Mouse (Mus musculus): ENCODE measurements at regions not wholly inside any gene's neighbourhood (a gene's known extent, or its start where the extent isn't known, plus 50 kb on each side); places are given as distances from the start of the nearest gene placed in this dataset.

- in situ Hi-C loops (cut with MboI, MseI): loop anchor here (10.0 to 25.0 kb wide), 2 partner anchors 653 to 1345 kb away; partner anchors contain the start of genes Gm9040 (in 1 of the 2), Gm9044 (in 1 of the 2), Gm9045 (in 1 of the 2) and Gm9046 (in 1 of the 2)
These were observed 119.8 kb upstream of the Dyrk2 start for GRCm38 (mm10) chr10:118989812-118990211.

DNA sequence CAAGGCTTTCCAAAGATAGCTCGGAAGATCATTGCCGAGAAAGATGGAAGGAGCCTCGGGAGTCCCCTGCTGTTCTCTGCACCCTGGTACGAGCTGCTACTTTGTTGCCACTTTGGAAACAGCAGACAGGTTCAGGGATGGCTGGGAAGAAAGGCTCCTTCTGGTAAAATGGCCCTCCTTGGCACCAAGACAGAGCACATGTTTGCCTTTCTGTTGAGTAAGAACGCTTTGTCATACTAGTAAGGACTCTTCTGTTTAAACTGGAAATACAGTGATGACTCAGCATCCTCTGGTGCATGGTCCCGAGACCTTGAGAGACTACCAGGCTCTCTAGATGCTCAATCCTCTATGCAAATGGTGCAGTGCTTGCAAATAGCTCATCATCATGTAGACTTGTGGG is 118.2 kb upstream of the Dyrk2 start:
- in situ Hi-C loops (cut with MboI, MseI): loop anchor here (10.0 to 25.0 kb wide), 2 partner anchors 651 to 1347 kb away; partner anchors contain the start of genes Gm9040 (in 1 of the 2), Gm9044 (in 1 of the 2), Gm9045 (in 1 of the 2) and Gm9046 (in 1 of the 2)

- in situ Hi-C loops (cut with MboI, MseI): loop anchor here (10.0 to 25.0 kb wide), 2 partner anchors 647 to 1350 kb away; partner anchors contain the start of genes Gm9040 (in 1 of the 2), Gm9044 (in 1 of the 2), Gm9045 (in 1 of the 2) and Gm9046 (in 1 of the 2)
These were observed 114.6 kb upstream of the Dyrk2 start for GRCm38 (mm10) chr10:118984580-118984979.

DNA sequence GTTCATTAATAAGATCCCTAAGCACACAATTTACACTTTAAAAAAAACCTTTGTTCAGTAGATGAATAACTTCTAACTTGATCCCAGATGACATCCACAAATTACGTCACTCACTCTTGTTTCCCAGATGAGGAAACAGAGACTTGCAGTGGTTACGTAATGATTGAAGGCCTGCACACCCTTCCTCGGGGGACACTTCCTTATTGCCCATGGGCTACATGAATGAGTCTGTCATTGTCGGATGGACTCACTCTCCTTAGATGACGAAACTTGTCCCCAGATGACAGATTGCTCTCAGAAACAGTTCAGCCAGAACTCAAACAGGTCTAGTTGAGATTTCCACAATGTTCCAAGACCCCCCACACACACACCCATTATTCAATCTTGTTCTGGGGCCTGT is 111.4 kb upstream of the Dyrk2 start:
- in situ Hi-C loops (cut with MboI, MseI): loop anchor here (10.0 to 25.0 kb wide), 2 partner anchors 644 to 1353 kb away; partner anchors contain the start of genes Gm9040 (in 1 of the 2), Gm9044 (in 1 of the 2), Gm9045 (in 1 of the 2) and Gm9046 (in 1 of the 2)

DNA sequence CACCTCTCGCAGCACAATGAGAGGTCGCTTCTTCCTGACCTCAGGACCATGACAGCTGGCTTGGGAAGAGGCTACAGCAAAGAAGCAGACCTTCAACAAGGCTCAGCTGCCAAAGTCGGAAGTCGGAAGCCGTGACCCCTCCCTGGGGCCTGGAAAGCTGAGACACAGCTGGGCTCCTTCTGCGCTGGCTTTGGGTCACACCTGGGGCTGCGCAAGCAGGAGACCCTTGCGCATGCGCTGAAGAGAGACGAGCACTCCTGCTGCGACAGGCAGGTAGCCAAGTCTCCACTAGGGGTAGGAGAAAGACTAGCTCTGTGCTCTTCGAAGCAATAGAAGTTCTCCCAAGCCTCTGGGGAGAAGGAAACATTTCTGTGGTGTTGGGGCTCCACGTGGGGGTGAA is 109.3 kb upstream of the Dyrk2 start:
- in situ Hi-C loops (cut with MboI, MseI): loop anchor here in 1 of 2 experiments (10.0 to 25.0 kb wide), 2 partner anchors 185 to 642 kb away; partner anchors contain the start of genes Gm9040, Gm9044, Gm9045 and Gm9046

- in situ Hi-C loops (cut with MboI, MseI): loop anchor here in 1 of 2 experiments (10.0 to 25.0 kb wide), 2 partner anchors 183 to 641 kb away; partner anchors contain the start of genes Gm9040, Gm9044, Gm9045 and Gm9046
These were observed 108.3 kb upstream of the Dyrk2 start for GRCm38 (mm10) chr10:118978181-118978743.

DNA sequence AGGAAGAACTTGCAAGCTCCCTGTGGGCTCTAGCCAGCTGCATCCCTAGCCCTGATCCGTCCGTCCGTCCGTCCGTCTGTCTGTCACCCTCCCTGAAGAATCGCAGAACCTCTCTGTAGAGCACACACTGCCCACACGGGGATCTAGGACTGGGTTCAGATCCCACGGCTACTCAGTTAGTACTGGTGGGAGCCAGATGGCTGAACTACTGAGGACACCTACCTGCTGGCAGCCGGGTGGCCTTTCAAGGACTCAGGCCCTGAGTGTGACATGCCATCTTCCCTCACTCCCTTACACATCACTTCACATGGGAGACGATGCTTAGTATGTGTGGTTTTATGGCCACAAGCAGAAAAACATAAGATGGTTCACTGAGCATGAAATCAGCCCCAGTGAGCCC is 106.4 kb upstream of the Dyrk2 start:
- in situ Hi-C loops (cut with MboI, MseI): loop anchor here in 1 of 2 experiments (10.0 to 25.0 kb wide), 2 partner anchors 182 to 639 kb away; partner anchors contain the start of genes Gm9040, Gm9044, Gm9045 and Gm9046

- in situ Hi-C loops (cut with MboI, MseI): loop anchor here in 1 of 2 experiments (10.0 to 25.0 kb wide), 2 partner anchors 181 to 638 kb away; partner anchors contain the start of genes Gm9040, Gm9044, Gm9045 and Gm9046
These were observed 105.8 kb upstream of the Dyrk2 start for GRCm38 (mm10) chr10:118975772-118976171.

DNA sequence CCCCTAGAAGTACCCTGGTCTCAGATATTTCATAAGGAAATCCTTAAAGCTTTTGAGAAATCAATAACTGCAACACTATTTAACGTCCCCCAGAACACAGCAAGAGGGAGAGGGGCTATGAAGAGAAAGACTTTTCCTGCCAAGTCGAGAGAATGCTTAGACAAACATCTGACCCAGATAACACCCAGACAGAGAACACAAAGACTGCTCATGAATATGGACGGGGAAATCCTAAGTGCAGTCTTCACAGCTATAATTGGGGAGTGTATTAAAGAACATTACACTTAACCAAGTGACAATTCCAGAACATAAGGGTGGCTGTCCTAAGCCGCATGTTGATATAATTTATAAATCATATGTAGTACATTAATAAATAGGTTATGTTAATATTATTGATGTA is 103.3 kb upstream of the Dyrk2 start:
- in situ Hi-C loops (cut with MboI, MseI): loop anchor here in 1 of 2 experiments (10.0 kb wide), 1 partner anchor 179 kb away; no protein-coding TSS in a partner anchor

DNA sequence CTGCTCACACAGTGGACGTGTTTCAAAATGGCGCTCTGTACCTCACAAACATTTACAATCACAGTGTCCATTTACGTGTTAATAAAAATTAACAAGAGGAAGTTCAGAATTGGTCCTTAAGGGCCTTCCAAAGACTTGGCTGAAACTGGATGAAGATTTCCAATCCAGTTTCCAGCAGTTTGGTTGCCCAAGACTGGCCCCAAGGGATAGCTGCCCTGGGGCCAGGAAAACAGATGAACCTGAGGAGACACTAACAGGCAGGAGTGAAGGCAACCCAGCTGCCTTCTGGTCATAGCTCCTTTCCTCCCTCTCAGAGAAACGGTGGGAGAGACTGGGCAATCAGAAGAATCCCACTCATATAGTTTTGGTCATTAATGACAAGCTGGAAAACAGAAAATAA is 102.6 kb upstream of the Dyrk2 start:
- in situ Hi-C loops (cut with MboI, MseI): loop anchor here in 1 of 2 experiments (10.0 kb wide), 1 partner anchor 178 kb away; no protein-coding TSS in a partner anchor

GRCm38 (mm10) chr10:118970457-118971175 is 100.6 kb upstream of the Dyrk2 start:
- in situ Hi-C loops (cut with MboI, MseI): loop anchor here in 1 of 2 experiments (10.0 kb wide), 1 partner anchor 176 kb away; no protein-coding TSS in a partner anchor

DNA sequence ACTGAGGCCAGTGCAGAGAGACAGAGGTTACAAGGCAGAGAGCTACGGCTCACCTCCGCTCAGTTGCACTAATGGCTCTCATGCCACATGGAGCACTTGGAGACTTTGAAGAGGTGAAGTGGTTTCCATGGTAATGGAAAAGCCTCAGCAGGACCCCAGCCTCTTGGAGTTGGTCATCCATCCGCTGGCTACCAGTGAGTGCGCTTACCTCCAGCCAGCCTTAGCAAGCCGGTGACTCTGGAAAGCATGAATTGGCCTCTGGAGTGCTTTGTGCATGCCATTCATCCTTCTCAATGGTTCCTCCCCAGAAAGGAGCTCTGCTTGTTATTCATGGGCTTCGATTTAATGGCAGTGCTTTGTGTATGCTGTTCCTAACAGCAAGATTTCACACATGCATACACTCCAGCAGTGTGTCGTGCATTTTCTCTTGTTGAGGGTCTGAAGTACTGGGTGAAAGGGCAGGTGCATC is 91.7 kb upstream of the Dyrk2 start:
- in situ Hi-C loops (cut with MboI, MseI): no loop called here

- in situ Hi-C loops (cut with MboI, MseI): no loop called here
These were observed 90.1 kb upstream of the Dyrk2 start for GRCm38 (mm10) chr10:118960076-118960475.

DNA sequence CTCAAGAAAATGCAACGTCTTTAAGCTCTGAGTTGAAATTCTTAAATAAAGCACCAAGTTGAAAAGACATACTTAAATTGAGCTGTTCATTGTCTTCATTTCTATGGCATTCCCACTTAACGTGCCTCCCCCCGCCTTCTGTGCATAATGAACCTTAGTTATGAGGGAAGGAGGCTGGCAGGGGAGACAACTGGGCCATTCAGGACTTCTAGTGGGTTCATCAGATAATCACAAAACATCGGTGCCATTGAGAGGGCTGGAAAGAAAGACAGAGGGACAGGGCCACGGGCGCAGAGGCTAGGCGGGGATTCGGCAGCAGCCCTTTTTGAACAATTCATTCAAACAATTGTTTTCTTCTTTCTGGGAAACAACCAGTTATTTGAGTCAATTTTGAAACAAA is 89.6 kb upstream of the Dyrk2 start:
- in situ Hi-C loops (cut with MboI, MseI): no loop called here

DNA sequence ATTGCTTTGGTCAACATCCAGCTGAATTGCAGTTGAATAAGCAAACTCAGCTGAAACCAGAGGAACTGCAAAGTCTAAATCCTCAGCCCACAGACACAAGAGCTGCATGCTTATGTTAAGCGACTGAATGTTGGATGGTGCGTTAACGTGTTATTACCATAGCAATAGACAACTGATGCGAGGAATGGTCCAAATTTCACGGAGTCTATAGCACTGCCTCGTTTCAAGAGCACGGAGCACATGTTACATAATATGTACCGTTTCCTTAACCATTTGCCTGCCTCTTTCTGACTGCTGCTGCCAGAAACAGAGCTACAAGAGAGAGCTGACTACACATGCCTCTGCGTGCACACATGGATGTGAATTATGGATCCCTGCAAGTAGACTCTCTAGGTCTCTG is 86.3 kb upstream of the Dyrk2 start:
- in situ Hi-C loops (cut with MboI, MseI): no loop called here

DNA sequence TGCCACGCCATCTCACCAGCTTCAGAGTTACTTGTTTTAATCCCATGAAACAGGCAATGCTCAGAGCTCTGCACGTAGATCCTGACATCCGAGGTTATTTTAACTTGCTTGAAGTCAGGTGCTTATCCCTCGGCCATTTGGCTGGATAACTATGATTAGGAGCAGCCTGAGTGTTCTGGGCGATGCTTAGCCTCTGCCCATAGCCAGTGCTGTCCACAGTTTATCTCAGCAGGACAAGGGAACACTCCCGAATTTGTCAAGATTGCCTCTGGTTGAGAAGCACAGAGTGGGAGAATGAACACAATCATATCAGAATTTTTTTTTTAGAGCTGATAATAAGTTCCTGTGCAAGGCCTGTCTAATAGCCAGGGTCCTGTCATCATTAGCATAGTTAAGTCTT is 83.4 kb upstream of the Dyrk2 start:
- in situ Hi-C loops (cut with MboI, MseI): no loop called here

DNA sequence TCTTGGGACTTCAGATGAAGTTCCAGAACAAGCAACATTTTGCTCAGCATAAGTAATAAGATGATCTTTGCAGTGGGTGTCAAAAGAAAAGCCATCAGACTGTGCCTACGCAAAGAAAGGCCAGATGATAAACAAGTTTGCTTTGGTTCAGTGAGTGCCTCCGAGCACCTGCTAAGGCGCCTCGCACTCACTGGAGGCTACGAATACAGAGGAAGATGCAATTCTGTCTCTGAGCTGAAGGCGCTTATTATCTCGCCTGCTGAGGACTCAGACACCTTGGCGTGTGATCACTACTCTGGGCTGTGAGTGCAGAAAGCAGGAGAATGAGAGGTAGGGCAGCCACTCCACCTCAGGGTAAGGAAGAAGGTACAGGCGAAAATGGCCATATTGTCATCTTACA is 82.7 kb upstream of the Dyrk2 start:
- in situ Hi-C loops (cut with MboI, MseI): no loop called here

DNA sequence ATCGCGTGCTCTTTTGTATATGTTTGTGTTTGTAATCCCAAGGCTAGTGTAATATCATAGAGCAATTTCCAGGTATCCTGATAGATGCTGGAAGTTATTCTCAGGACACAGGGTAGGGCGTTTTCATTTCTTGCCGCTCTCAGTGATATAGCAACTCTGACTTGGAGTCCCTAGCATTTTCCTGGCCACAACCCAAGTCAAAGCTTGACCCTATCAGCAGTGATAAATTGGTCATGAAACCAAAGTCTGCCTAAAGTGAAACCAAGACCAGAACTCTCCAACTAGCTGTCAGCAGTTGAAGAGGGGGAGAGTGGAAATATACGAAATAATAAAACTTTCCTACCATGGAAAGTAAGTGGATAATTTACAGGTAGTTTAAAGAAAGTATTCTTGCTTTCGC is 77.7 kb upstream of the Dyrk2 start:
- in situ Hi-C loops (cut with MboI, MseI): no loop called here

DNA sequence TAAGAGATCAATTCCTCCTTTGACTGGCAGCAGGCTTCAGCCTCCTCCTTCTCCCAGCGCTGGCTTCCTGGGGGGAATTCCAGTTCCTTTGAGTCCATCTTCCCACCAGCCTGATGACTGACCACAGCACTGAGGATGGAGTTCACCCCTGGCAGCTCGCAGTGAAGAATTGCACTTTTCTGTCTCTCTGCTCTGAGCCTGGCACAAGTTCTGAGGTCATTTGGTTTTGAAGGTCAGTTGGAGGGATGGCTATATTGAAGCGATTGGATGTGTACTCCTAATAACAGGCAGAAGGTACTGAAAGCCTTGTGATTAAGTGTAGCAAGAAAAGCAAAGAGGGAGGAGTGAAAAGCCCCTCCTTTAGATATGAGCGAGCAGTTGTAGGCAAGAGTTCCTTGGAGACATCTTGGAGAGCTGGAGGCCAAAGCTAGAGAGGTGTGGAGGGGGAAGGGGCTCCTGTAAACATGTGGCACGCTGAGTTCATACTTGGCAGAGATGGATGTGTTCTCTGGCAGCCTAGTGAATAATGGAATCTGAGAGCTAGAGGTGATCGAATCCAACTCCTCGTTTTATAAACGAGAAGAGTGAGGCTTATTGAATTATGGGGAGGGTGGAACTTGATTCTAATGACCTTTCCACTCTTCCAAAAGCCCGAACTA is 77.1 kb upstream of the Dyrk2 start:
- in situ Hi-C loops (cut with MboI, MseI): no loop called here

DNA sequence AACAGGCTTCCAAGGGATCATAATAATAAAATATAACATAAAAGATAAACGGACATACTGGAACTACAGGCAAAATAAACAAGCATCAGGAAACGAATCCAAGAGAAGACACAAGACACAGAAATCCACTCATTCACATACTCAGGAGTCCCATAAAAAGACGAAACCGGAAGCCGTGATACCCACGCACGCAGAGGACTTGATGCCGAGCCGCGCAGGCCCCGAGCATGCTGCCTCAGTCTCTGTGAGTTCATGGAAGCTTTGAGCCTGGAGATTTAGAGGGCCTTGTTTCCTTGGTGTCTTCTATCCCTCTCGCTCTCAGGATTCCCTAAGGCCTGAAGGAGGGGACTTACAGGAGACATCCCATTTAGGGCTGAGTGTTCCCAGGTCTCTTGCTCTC is 57.3 kb upstream of the Dyrk2 start:
- in situ Hi-C loops (cut with MboI, MseI): no loop called here

DNA sequence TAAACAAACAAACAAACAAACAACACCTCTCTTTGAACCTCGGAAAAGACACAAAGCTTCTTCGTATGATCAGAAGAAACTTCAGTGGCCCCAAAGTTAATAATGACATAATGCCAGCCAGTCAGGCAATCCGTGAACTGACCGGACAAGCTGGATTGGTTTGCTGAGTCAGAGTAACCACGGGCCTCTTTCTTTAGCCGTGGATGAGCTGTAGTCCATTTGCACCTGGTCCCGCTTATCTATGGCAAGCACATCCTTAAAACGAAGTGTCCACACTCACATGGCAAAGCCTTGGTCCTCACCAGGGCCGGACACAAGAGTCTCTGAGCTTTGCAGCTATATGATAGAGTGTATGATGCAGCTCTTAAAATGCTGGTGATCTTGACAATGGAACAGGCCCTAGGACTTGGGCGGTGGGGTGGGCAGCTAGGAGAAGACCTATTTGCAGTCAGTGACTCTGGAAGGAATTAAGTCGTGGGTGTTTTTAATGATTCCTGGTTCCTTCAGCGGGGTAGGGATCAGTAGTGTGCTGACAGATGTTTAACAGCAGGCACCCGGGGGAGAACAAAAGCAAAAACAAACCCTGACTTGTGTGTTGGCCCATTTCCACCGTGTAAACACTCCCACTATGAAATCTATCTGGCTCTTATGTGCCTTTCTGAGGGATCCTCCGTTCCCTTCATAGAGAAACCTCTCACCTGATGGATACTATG is 53.6 kb upstream of the Dyrk2 start:
- in situ Hi-C loops (cut with MboI, MseI): no loop called here
